Mouse (Mus musculus) MEL (cell line): ENCODE data around the gene Gnat2. TPM values are rescaled to one million over a fixed set of nuclear protein-coding genes. Genes with fewer than 3 reads are reported as not detected.

ENCODE experiments used
- DNase-seq: peaks from one replicate; pipeline ENCODE4 v3.0.0; 2011; ENCODE audit warnings: low read depth, low spot score
- H3K27ac ChIP-seq: 2 replicates; pipeline ENCODE4 v1.5.1; 2012; ENCODE audit warnings: low read depth, mild to moderate bottlenecking, control low read depth, low read length, moderate library complexity; ENCODE audit not compliant: control insufficient read depth
- H3K27me3 ChIP-seq, 2 experiments: fragments of 150-350 bp in 1 of 2; sonication (generic) in 1 of 2; 2 replicates each; pipeline ENCODE4 v1.6.1; 2012; ENCODE audit warnings: low read length in 2 of 2, mild to moderate bottlenecking in 2 of 2, improper control_type of control experiment in 1 of 2, moderate library complexity in 1 of 2; ENCODE audit not compliant: insufficient read depth in 2 of 2, control insufficient read depth in 1 of 2
- H3K36me3 ChIP-seq, 2 experiments: 2 replicates each; pipeline ENCODE4 v1.6.1; 2012 to 2014; ENCODE audit warnings: low read length in 2 of 2, improper control_type of control experiment in 1 of 2, inconsistent platforms in 1 of 2, mild to moderate bottlenecking in 1 of 2; ENCODE audit not compliant: insufficient read depth in 2 of 2, control insufficient read depth in 1 of 2
- H3K4me1 ChIP-seq, 2 experiments: fragments of 150-350 bp in 1 of 2; sonication (generic) in 1 of 2; 2 replicates each; pipeline ENCODE4 v1.6.1; 2012; ENCODE audit warnings: low read length in 2 of 2, improper control_type of control experiment in 1 of 2, mild to moderate bottlenecking in 1 of 2; ENCODE audit not compliant: insufficient read depth in 2 of 2, control insufficient read depth in 1 of 2
- H3K4me3 ChIP-seq, 2 experiments: fragments of 150-350 bp in 1 of 2; sonication (generic) in 1 of 2; 2 replicates each; pipeline ENCODE4 v1.5.1; 2012; ENCODE audit warnings: low read depth in 2 of 2, low read length in 2 of 2, mild to moderate bottlenecking in 2 of 2, moderate library complexity in 2 of 2, control low read depth in 1 of 2, improper control_type of control experiment in 1 of 2; ENCODE audit not compliant: control insufficient read depth in 1 of 2, insufficient read depth in 1 of 2
- H3K79me2 ChIP-seq: 2 replicates; pipeline ENCODE4 v1.6.1; 2012; ENCODE audit warnings: mild to moderate bottlenecking, low read length, moderate library complexity; ENCODE audit not compliant: control insufficient read depth, poor library complexity, insufficient read depth
- H3K9ac ChIP-seq: 2 replicates; pipeline ENCODE4 v1.6.1; 2012; ENCODE audit warnings: low read depth, mild to moderate bottlenecking, control low read depth, low read length, moderate library complexity; ENCODE audit not compliant: control insufficient read depth, poor library complexity, severe bottlenecking
- H3K9me3 ChIP-seq: fragments of 150-350 bp; sonication (generic); replicated peaks from 2 replicates; pipeline ENCODE4 v1.6.1; 2012; ENCODE audit warnings: mild to moderate bottlenecking, low read length, improper control_type of control experiment, moderate library complexity; ENCODE audit not compliant: insufficient read depth
- BHLHE40 ChIP-seq: IDR thresholded peaks from 2 replicates; pipeline ENCODE4 v1.6.1; 2012; ENCODE audit warnings: low read depth, mild to moderate bottlenecking, inconsistent platforms, low read length, improper control_type of control experiment, borderline replicate concordance
- CHD1 ChIP-seq: IDR thresholded peaks from 2 replicates; pipeline ENCODE4 v1.6.1; 2012; ENCODE audit warnings: low read depth, mild to moderate bottlenecking, inconsistent platforms, low read length, improper control_type of control experiment
- CTCF ChIP-seq, 3 experiments: IDR thresholded peaks in 2 of 3; conservative IDR thresholded peaks in 1 of 3; 2 replicates each; pipeline ENCODE4 v1.5.1; 2011 to 2012; ENCODE audit warnings: low read length in 3 of 3, low read depth in 2 of 3, mild to moderate bottlenecking in 2 of 3, improper control_type of control experiment in 1 of 3, inconsistent platforms in 1 of 3, mixed read lengths in 1 of 3, moderate library complexity in 1 of 3; ENCODE audit not compliant: control insufficient read depth in 1 of 3, insufficient read depth in 1 of 3, poor library complexity in 1 of 3, severe bottlenecking in 1 of 3
- EP300 ChIP-seq, 2 experiments: IDR thresholded peaks; 2 replicates each; pipeline ENCODE4 v1.6.1; 2011; ENCODE audit warnings: improper control_type of control experiment in 2 of 2, low read length in 2 of 2, low read depth in 1 of 2, mild to moderate bottlenecking in 1 of 2
- ETS1 ChIP-seq: IDR thresholded peaks from 2 replicates; pipeline ENCODE4 v1.6.1; 2012; ENCODE audit warnings: low read depth, mild to moderate bottlenecking, inconsistent platforms, low read length, improper control_type of control experiment, moderate library complexity
- GABPA ChIP-seq: IDR thresholded peaks from 2 replicates; pipeline ENCODE4 v1.6.1; 2012; ENCODE audit warnings: low read depth, mild to moderate bottlenecking, inconsistent platforms, low read length, improper control_type of control experiment, moderate library complexity
- GATA1 ChIP-seq: IDR thresholded peaks from 2 replicates; pipeline ENCODE4 v1.6.1; 2011; ENCODE audit warnings: low read depth, low read length, improper control_type of control experiment
- HCFC1 ChIP-seq: IDR thresholded peaks from 2 replicates; pipeline ENCODE4 v1.6.1; 2012; ENCODE audit warnings: low read depth, mild to moderate bottlenecking, inconsistent platforms, low read length, improper control_type of control experiment, moderate library complexity
- JUND ChIP-seq: IDR thresholded peaks from 2 replicates; pipeline ENCODE4 v1.6.1; 2011; ENCODE audit warnings: low read depth, mild to moderate bottlenecking, improper control_type of control experiment, low read length
- MAFK ChIP-seq: IDR thresholded peaks from 2 replicates; pipeline ENCODE4 v1.6.1; 2011; ENCODE audit warnings: low read depth, mild to moderate bottlenecking, low read length, improper control_type of control experiment, borderline replicate concordance
- MAZ ChIP-seq: IDR thresholded peaks from 2 replicates; pipeline ENCODE4 v1.6.1; 2012; ENCODE audit warnings: low read depth, mild to moderate bottlenecking, inconsistent platforms, low read length, improper control_type of control experiment
- MEF2A ChIP-seq: IDR thresholded peaks from 2 replicates; pipeline ENCODE4 v1.6.1; 2014; ENCODE audit warnings: low read depth, mild to moderate bottlenecking, inconsistent platforms, low read length, improper control_type of control experiment; ENCODE audit not compliant: poor library complexity, insufficient replicate concordance, severe bottlenecking; ENCODE audit errors: extremely low read depth
- MXI1 ChIP-seq: IDR thresholded peaks from 2 replicates; pipeline ENCODE4 v1.6.1; 2011; ENCODE audit warnings: mild to moderate bottlenecking, low read depth, low read length, improper control_type of control experiment
- MYC ChIP-seq: IDR thresholded peaks from 2 replicates; pipeline ENCODE4 v1.6.1; 2011; ENCODE audit warnings: low read depth, mild to moderate bottlenecking, low read length, improper control_type of control experiment, moderate library complexity
- NELFE ChIP-seq: IDR thresholded peaks from 2 replicates; pipeline ENCODE4 v1.6.1; 2011; ENCODE audit warnings: low read depth, low read length, improper control_type of control experiment
- POLR2A ChIP-seq, 2 experiments: IDR thresholded peaks; 2 replicates each; pipeline ENCODE4 v1.6.1; 2011 to 2012; ENCODE audit warnings: low read length in 2 of 2, mild to moderate bottlenecking in 2 of 2, control low read depth in 1 of 2, improper control_type of control experiment in 1 of 2, low read depth in 1 of 2, moderate library complexity in 1 of 2; ENCODE audit not compliant: control insufficient read depth in 1 of 2, insufficient read depth in 1 of 2, poor library complexity in 1 of 2
- POLR2AphosphoS2 ChIP-seq: IDR thresholded peaks from 2 replicates; pipeline ENCODE4 v1.6.1; 2011; ENCODE audit warnings: low read length, improper control_type of control experiment
- POLR2AphosphoS5 ChIP-seq: IDR thresholded peaks from 2 replicates; pipeline ENCODE4 v1.6.1; 2012; ENCODE audit warnings: low read depth, borderline replicate concordance, mild to moderate bottlenecking, inconsistent platforms, low read length, moderate library complexity, mixed read lengths
- RAD21 ChIP-seq: IDR thresholded peaks from 2 replicates; pipeline ENCODE4 v1.6.1; 2011; ENCODE audit warnings: mild to moderate bottlenecking, low read depth, low read length, improper control_type of control experiment
- SIN3A ChIP-seq: IDR thresholded peaks from 2 replicates; pipeline ENCODE4 v1.6.1; 2012; ENCODE audit warnings: low read length, improper control_type of control experiment, inconsistent platforms
- SMC3 ChIP-seq: IDR thresholded peaks from 2 replicates; pipeline ENCODE4 v1.6.1; 2011; ENCODE audit warnings: low read depth, low read length, improper control_type of control experiment
- TAL1 ChIP-seq: IDR thresholded peaks from 2 replicates; pipeline ENCODE4 v1.6.1; 2012; ENCODE audit warnings: mild to moderate bottlenecking, inconsistent platforms, low read length, moderate library complexity, mixed read lengths
- TBP ChIP-seq: IDR thresholded peaks from 2 replicates; pipeline ENCODE4 v1.8.0; 2011; ENCODE audit warnings: low read depth, low read length, improper control_type of control experiment
- TCF12 ChIP-seq: IDR thresholded peaks from 2 replicates; pipeline ENCODE4 v1.6.1; 2014; ENCODE audit warnings: low read depth, mild to moderate bottlenecking, inconsistent platforms, low read length, improper control_type of control experiment, moderate library complexity
- UBTF ChIP-seq: IDR thresholded peaks from 2 replicates; pipeline ENCODE4 v1.6.1; 2012; ENCODE audit warnings: low read depth, mild to moderate bottlenecking, inconsistent platforms, low read length, improper control_type of control experiment, moderate library complexity, borderline replicate concordance; ENCODE audit not compliant: insufficient read depth
- USF1 ChIP-seq: IDR thresholded peaks from 2 replicates; pipeline ENCODE4 v1.6.1; 2014; ENCODE audit warnings: low read depth, mild to moderate bottlenecking, inconsistent platforms, low read length, improper control_type of control experiment, moderate library complexity
- USF2 ChIP-seq, 2 experiments: IDR thresholded peaks; 2 replicates each; pipeline ENCODE4 v1.6.1; 2011 to 2012; ENCODE audit warnings: improper control_type of control experiment in 2 of 2, low read length in 2 of 2, borderline replicate concordance in 1 of 2, inconsistent platforms in 1 of 2, low read depth in 1 of 2, mild to moderate bottlenecking in 1 of 2; ENCODE audit not compliant: insufficient read depth in 1 of 2
- ZC3H11A ChIP-seq: IDR thresholded peaks from 2 replicates; pipeline ENCODE4 v1.6.1; 2012; ENCODE audit warnings: low read depth, mild to moderate bottlenecking, inconsistent platforms, low read length, improper control_type of control experiment
- ZNF384 ChIP-seq: IDR thresholded peaks from 2 replicates; pipeline ENCODE4 v1.6.1; 2012; ENCODE audit warnings: low read depth, mild to moderate bottlenecking, inconsistent platforms, low read length, improper control_type of control experiment
- polyA plus RNA-seq, 2 experiments: library from polyadenylated mRNA; stranded (reverse) in 1 of 2; unstranded in 1 of 2; fragments of >175 nt in 1 of 2; fragments of >200 nt in 1 of 2; gene quantifications; 2 replicates each; pipeline versions ENCODE4 v1.2.1 to v1.2.4; 2012; ENCODE audit warnings: low replicate concordance in 2 of 2, low read depth in 1 of 2; ENCODE audit not compliant: insufficient read length in 2 of 2, insufficient read depth in 1 of 2, missing spikeins in 1 of 2
- total RNA-seq: library from RNA; depleted of rRNA; stranded (reverse); fragments of 300-350 nt; gene quantifications from 2 replicates; pipeline ENCODE4 v1.2.3, GENCODE M21; 2012

Gene Gnat2
- total and polyA plus RNA-seq, 3 experiments = 4.7 to 12.4 TPM; not detected in 1

- peaks cover 0 to 4% of the 10 kb centered on the region in 2 experiments; a peak in 1 of 4 replicates for H3K4me1 ChIP-seq
- no peaks in the 10 kb centered on the region for H3K9me3 ChIP-seq
- no peak for TF ChIP-seq GABPA
- no peak for TF ChIP-seq ZC3H11A
- TF ChIP-seq NELFE = no peak
- TF ChIP-seq TBP = no peak
- no peak for TF ChIP-seq MEF2A
- peak; percentile 49; the same call in 1 of the 2 replicates for TF ChIP-seq GATA1
- peak; percentile 16; the same call in 1 of the 2 replicates for TF ChIP-seq TAL1
- no peak for TF ChIP-seq ZNF384
- TF ChIP-seq SIN3A = no peak
- 0 out of 6 replicates have a peak, but pooled peaks of 1 of the 3 experiments have one; percentile 6 for TF ChIP-seq CTCF (IDR thresholded peaks at IDR 0.05 in 2 of 3, conservative IDR thresholded peaks at IDR 0.05 in 1 of 3; ENCODE audit: control insufficient read depth in 1 of 3, insufficient read depth in 1 of 3, low read depth in 2 of 3, low read length in 3 of 3, poor library complexity in 1 of 3, severe bottlenecking in 1 of 3)
- 0 out of 4 replicates have a peak, but pooled peaks of 1 of the 2 experiments have one; percentile 28 for TF ChIP-seq POLR2A (IDR thresholded peaks at IDR 0.05; ENCODE audit: control insufficient read depth in 1 of 2, insufficient read depth in 1 of 2, low read depth in 1 of 2, low read length in 2 of 2, poor library complexity in 1 of 2)
- 0 out of 2 replicates have a peak, but pooled peaks have one; percentile 13 for TF ChIP-seq SMC3
- TF ChIP-seq TCF12 = peak; percentile 33; the same call in 1 of the 2 replicates
- TF ChIP-seq CHD1 = no peak
- peak; percentile 27 to 44; a peak in 2 of 4 replicates for TF ChIP-seq EP300 (IDR thresholded peaks at IDR 0.05; ENCODE audit: low read depth in 1 of 2, low read length in 2 of 2)
- 0 out of 2 replicates have a peak, but pooled peaks have one; percentile 14 for TF ChIP-seq ETS1
- peaks cover 5 to 13% of the 10 kb centered on the region in 2 experiments; a peak in 3 of 4 replicates for H3K36me3 ChIP-seq
- H3K27me3 ChIP-seq = no peaks in the 10 kb centered on the region
- H3K27ac ChIP-seq = no peak overlapping the region
- DNase-seq = peak; percentile 46
- no peak overlapping the region for H3K9ac ChIP-seq
- no peak overlapping the region for H3K4me3 ChIP-seq
- no peaks in the 10 kb centered on the region for H3K79me2 ChIP-seq
These were observed 12.7 kb downstream of the Gnat2 start for GRCm38 (mm10) chr3:108105281-108105680.

DNA sequence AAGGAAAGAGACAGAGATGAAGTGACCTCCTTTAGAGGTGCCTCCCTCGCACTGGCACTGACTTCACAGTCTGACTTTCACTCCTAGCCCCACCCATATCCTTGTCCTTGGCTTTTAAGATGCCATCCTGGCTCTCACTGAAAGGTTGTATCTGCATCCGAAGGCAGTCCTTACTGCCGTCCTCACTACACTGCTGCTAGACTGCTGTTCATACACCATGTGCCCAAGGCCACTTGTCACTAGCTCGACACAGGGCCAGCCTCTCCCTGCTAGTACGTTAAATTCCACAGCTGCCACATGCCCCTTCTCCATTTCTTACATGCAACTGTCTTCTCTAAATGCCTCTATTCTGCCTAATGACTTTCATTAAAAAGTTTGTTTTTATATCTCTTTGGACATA is 18.7 kb downstream of the Gnat2 start:
- Histone ChIP-seq H3K27ac (no peak overlapping the region), H3K9me3 (no peaks in the 10 kb centered on the region)
- no peak for TF ChIP-seq NELFE
- no peak for TF ChIP-seq POLR2AphosphoS5
- no peak for TF ChIP-seq USF2 (IDR thresholded peaks at IDR 0.05; ENCODE audit: borderline replicate concordance in 1 of 2, insufficient read depth in 1 of 2, low read depth in 1 of 2, low read length in 2 of 2)
- no peak for TF ChIP-seq MAFK
- no peak for TF ChIP-seq BHLHE40
- no peak for TF ChIP-seq POLR2AphosphoS2
- no peak for TF ChIP-seq ZC3H11A
- TF ChIP-seq USF1 = no peak
- no peak for TF ChIP-seq GATA1
- TF ChIP-seq JUND = no peak
- no peak for TF ChIP-seq HCFC1
- TF ChIP-seq MXI1 = no peak
- TF ChIP-seq MYC = no peak
- no peak for TF ChIP-seq UBTF
- no peak for TF ChIP-seq POLR2A (IDR thresholded peaks at IDR 0.05; ENCODE audit: control insufficient read depth in 1 of 2, insufficient read depth in 1 of 2, low read depth in 1 of 2, low read length in 2 of 2, poor library complexity in 1 of 2)
- TF ChIP-seq RAD21 = no peak
- no peak for TF ChIP-seq TAL1
- no peak for TF ChIP-seq MAZ
- TF ChIP-seq, all 39 proteins: peak for 0
- DNase-seq = no peak
- H3K4me1 ChIP-seq = peaks cover 0 to 2% of the 10 kb centered on the region in 2 experiments; a peak in 2 of 4 replicates
- H3K36me3 ChIP-seq = peaks cover 4 to 35% of the 10 kb centered on the region in 2 experiments
- H3K79me2 ChIP-seq = no peaks in the 10 kb centered on the region
- no peak overlapping the region for H3K4me3 ChIP-seq
- H3K9ac ChIP-seq = no peak overlapping the region
- H3K27me3 ChIP-seq = no peaks in the 10 kb centered on the region
